Mouse (Mus musculus) macrophage (primary cell): ENCODE measurements around the gene Atp11b. TPM values are rescaled to one million over a fixed set of nuclear protein-coding genes. Genes with fewer than 3 reads are reported as not detected.

Experiments used
- H3K27ac ChIP-seq: fragments of 350-480 bp; formaldehyde crosslinking; 2 replicates; pipeline ENCODE4 v1.9.0; 2021
- H3K36me3 ChIP-seq: fragments of 350-480 bp; formaldehyde crosslinking; 2 replicates; pipeline ENCODE4 v1.9.0; 2021; ENCODE audit errors: inconsistent target
- H3K4me3 ChIP-seq: fragments of 350-480 bp; formaldehyde crosslinking; 2 replicates; pipeline ENCODE4 v1.9.0; 2021; ENCODE audit errors: inconsistent target
- H3K79me2 ChIP-seq: fragments of 350-480 bp; formaldehyde crosslinking; 2 replicates; pipeline ENCODE4 v1.9.0; 2021; ENCODE audit errors: inconsistent target
- WGBS: methylation state at CpG from one replicate; pipeline ENCODE4 v1.1.7; 2026; ENCODE audit warnings: inconsistent platforms; ENCODE audit not compliant: missing documents; 5-methylcytosine and 5-hydroxymethylcytosine counted together
- polyA plus RNA-seq: library from polyadenylated mRNA; stranded (reverse); fragments of 250-400 nt; gene quantifications from 3 replicates; pipeline ENCODE4 v1.2.4, GENCODE M21; 2018; ENCODE audit warnings: inconsistent platforms

Atp11b gene
- polyA plus RNA-seq, 1 experiment from 2014 or later: 24.6 TPM

- 93% methylated on average over 2 of the region's 2 CpGs for WGBS
- Histone ChIP-seq H3K27ac (no peak overlapping the region), H3K4me3 (no peak overlapping the region), H3K36me3 (peaks cover 18% of the 10 kb centered on the region; the same call in 1 of the 2 replicates), H3K79me2 (no peaks in the 10 kb centered on the region)
Observed at GRCm38 (mm10) chr3:35897900-35898299, 144.0 kb downstream of the Atp11b start.

- no peak overlapping the region for H3K4me3 ChIP-seq
- WGBS: 78% methylated on average over 3 of the region's 3 CpGs
- H3K27ac ChIP-seq: no peak overlapping the region
- no peaks in the 10 kb centered on the region for H3K79me2 ChIP-seq
- H3K36me3 ChIP-seq: peaks cover 18% of the 10 kb centered on the region; the same call in 1 of the 2 replicates
Observed at GRCm38 (mm10) chr3:35899109-35899508, 145.2 kb downstream of the Atp11b start.

GRCm38 (mm10) chr3:35900555-35901204, 146.8 kb downstream of the Atp11b start:
- Histone ChIP-seq H3K79me2 (no peaks in the 10 kb centered on the region; the same call in 1 of the 2 replicates), H3K27ac (no peak overlapping the region), H3K4me3 (no peak overlapping the region), H3K36me3 (peaks cover 18% of the 10 kb centered on the region; the same call in 1 of the 2 replicates)
- WGBS: 91% methylated on average over 5 of the region's 5 CpGs

Other genes with a start within 250 kb of the Atp11b start
- 47.2 to 106 TPM (median 58.1 TPM) in 3 replicates for gene Dcun1d1, start 183.3 kb downstream of the Atp11b start, polyA plus RNA-seq
- gene Mccc1, start 246.6 kb downstream of the Atp11b start, polyA plus RNA-seq: 13.3 to 14.3 TPM (median 14.1 TPM) in 3 replicates